Mouse (Mus musculus) liver, embryonic 16.5 days (tissue): ENCODE data around the gene Mmp28. TPM values are rescaled to one million over a fixed set of nuclear protein-coding genes. Genes with fewer than 3 reads are reported as not detected.
A peak's percentile ranks its signal among the peaks of the same experiment; 100 is the strongest.

ENCODE experiments used
- ATAC-seq: fragments of 200-750 bp; cut with Nextera tagmentation; 2 replicates; pipeline ENCODE4 v1.8.0; 2017; ENCODE audit warnings: low read depth, mild to moderate bottlenecking, moderate number of reproducible peaks, moderate library complexity
- H3K27ac ChIP-seq: fragments of 300-500 bp; sonication (generic); 2 replicates; pipeline ENCODE4 v1.5.1; 2014; ENCODE audit warnings: mild to moderate bottlenecking, low read length
- H3K27me3 ChIP-seq: fragments of 300-500 bp; sonication (generic); 2 replicates; pipeline ENCODE4 v1.6.1; 2014; ENCODE audit warnings: low read depth, low read length, mixed read lengths; ENCODE audit not compliant: control insufficient read depth, insufficient read depth
- H3K36me3 ChIP-seq: fragments of 300-500 bp; sonication (generic); 2 replicates; pipeline ENCODE4 v1.6.1; 2014; ENCODE audit warnings: mild to moderate bottlenecking; ENCODE audit not compliant: control insufficient read depth, insufficient read depth
- H3K4me1 ChIP-seq: fragments of 300-500 bp; sonication (generic); 2 replicates; pipeline ENCODE4 v1.6.1; 2014; ENCODE audit warnings: low read depth, low read length, mixed read lengths; ENCODE audit not compliant: control insufficient read depth
- H3K4me2 ChIP-seq: fragments of 300-500 bp; sonication (generic); 2 replicates; pipeline ENCODE4 v1.6.1; 2014; ENCODE audit warnings: low read depth, low read length, mixed read lengths
- H3K4me3 ChIP-seq: fragments of 300-500 bp; sonication (generic); 2 replicates; pipeline ENCODE4 v1.5.1; 2014; ENCODE audit warnings: low read depth, mild to moderate bottlenecking, low read length
- H3K9ac ChIP-seq: fragments of 300-500 bp; sonication (generic); 2 replicates; pipeline ENCODE4 v1.6.1; 2014; ENCODE audit warnings: low read depth, low read length
- H3K9me3 ChIP-seq: fragments of 300-500 bp; sonication (generic); replicated peaks from 2 replicates; pipeline ENCODE4 v1.6.1; 2016; ENCODE audit warnings: low read length; ENCODE audit not compliant: control insufficient read depth
- WGBS: fragments of 180-500 bp; shearing (Covaris S2); extraction: QIAGEN DNeasy Blood & Tissue Kit; methylation state at CpG from one replicate; pipeline ENCODE4 v1.1.7; 2014; ENCODE audit not compliant: insufficient replicate concordance; 5-methylcytosine and 5-hydroxymethylcytosine counted together
- polyA plus RNA-seq: library from polyadenylated mRNA; unstranded; fragments of >200 nt; fragmentation: Nextera tagmentation; extraction: Ambion mirVana; gene quantifications from 2 replicates; pipeline ENCODE4 v1.2.1, GENCODE M21; 2015

The Mmp28 gene
- polyA plus RNA-seq, 1 experiment from 2014 or later: 0.42 TPM

DNA sequence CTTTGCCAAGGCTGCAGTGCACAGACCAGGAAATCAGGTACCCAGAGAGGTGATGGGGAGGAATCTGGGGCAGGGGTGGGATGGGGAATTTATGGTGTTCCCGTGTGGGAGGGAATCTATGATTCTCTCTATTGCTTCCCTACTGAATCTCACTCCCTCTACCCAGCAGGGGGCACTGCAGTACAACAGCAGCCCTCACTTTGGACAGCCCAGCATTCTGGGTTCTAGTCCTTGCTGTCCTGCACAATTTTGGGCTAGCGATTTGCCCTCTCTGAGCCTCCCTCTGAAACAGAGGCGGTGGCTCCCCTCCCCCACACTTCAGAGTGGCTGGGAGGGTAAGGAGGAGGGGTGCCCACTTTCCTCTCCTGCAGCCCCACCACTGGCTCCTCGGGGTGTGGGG lies 42.5 kb downstream of the Mmp28 start:
- no peak for ATAC-seq
- Histone ChIP-seq H3K27me3 (peaks cover 31% of the 10 kb centered on the region), H3K9ac (no peak overlapping the region), H3K36me3 (no peaks in the 10 kb centered on the region), H3K4me3 (no peak overlapping the region), H3K4me1 (no peaks in the 10 kb centered on the region), H3K27ac (no peak overlapping the region), H3K9me3 (no peaks in the 10 kb centered on the region), H3K4me2 (no peak overlapping the region)
- WGBS: 32% methylated on average over 4 of the region's 4 CpGs

DNA sequence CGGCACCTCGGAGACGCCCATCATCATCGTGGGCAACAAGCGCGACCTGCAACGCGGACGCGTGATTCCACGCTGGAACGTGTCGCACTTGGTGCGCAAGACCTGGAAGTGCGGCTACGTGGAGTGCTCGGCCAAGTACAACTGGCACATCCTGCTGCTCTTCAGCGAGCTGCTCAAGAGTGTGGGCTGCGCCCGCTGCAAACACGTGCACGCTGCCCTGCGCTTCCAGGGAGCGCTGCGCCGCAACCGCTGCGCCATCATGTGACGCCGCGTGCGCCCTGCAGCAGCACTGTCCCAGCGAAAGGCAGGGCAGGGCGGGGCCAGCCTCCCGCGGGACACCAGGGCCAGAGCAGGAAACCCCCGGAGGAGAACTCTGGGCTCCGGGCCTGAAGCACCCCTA lies 44.3 kb downstream of the Mmp28 start:
- Histone ChIP-seq H3K27me3 (peaks cover 31% of the 10 kb centered on the region), H3K4me2 (no peak overlapping the region), H3K4me1 (no peaks in the 10 kb centered on the region), H3K36me3 (no peaks in the 10 kb centered on the region), H3K9me3 (no peaks in the 10 kb centered on the region), H3K9ac (no peak overlapping the region), H3K27ac (no peak overlapping the region), H3K4me3 (no peak overlapping the region)
- no peak for ATAC-seq
- WGBS: 8% methylated on average over 38 of the region's 38 CpGs

DNA sequence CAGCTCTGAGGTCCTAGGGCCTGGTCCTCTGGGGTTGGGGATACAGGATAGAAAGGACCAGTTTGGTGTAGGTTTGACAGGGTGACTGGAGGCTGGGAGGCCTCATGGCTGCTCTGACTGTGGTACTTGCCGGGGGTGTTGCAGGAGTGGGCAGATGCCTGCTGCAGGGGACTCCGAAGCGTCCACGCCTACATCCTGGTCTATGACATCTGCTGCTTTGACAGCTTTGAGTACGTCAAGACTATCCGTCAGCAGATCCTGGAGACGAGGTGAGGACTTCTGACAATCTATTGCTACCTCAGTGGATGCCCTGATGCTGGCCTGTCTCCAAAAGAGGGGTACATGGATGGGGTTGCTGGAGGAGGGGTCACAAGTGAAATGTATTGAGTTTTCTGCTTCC lies 45.2 kb downstream of the Mmp28 start:
- H3K4me3 ChIP-seq: no peak overlapping the region
- no peaks in the 10 kb centered on the region for H3K4me1 ChIP-seq
- WGBS: 63% methylated on average over 7 of the region's 7 CpGs

DNA sequence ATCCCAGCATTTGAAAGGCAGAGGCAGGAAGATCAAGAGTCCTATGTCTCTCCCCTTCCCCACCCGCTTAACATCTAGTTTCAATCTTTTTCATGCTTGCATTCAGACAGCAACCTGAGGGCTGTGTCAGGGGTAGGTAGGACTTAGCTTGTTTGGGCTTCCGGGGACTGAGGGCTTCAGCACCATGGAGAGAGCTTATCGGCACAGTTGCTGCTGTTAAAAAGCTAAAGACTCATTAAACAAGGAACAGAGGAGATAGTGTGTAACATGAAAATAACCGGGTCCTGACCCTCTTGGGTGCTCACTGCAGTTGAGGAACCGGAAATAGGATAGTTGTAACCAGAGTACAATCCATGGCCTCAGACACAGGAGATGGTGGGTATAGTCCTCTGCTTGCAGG lies 45.8 kb downstream of the Mmp28 start:
- Histone ChIP-seq H3K4me1 (no peaks in the 10 kb centered on the region), H3K9ac (no peak overlapping the region), H3K27ac (no peak overlapping the region), H3K4me3 (no peak overlapping the region), H3K27me3 (peaks cover 31% of the 10 kb centered on the region), H3K9me3 (no peaks in the 10 kb centered on the region), H3K4me2 (no peak overlapping the region), H3K36me3 (no peaks in the 10 kb centered on the region)
- no peak for ATAC-seq
- 9% methylated on average over 5 of the region's 5 CpGs for WGBS

More for the DNA sequence above, 45.2 kb downstream of the Mmp28 start:
- H3K9ac ChIP-seq: no peak overlapping the region
- no peak overlapping the region for H3K4me2 ChIP-seq
- no peaks in the 10 kb centered on the region for H3K9me3 ChIP-seq
- H3K27me3 ChIP-seq: peaks cover 31% of the 10 kb centered on the region
- no peak for ATAC-seq
- no peaks in the 10 kb centered on the region for H3K36me3 ChIP-seq
- H3K27ac ChIP-seq: no peak overlapping the region

DNA sequence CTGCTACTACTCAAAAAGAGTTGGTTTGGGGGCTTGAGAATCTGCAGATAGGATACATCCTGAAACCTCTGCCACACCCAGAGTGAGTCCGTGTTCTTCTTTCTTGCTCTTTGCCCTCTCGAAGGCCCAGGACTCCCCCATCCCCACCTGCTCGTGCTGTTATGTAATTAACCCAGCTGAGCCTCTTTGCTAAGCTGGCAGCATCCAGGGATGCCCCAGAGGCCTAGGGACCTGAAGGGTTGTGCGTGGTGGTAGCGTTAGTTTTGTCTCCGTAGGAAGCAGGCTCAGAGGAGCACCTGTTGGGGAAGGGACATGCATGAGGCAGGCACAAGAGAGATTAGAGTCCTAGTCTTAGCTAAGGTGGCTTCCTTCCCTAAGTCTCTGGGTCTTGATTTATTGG lies 52.4 kb downstream of the Mmp28 start:
- Histone ChIP-seq H3K27ac (no peak overlapping the region), H3K4me2 (no peak overlapping the region), H3K9ac (no peak overlapping the region), H3K4me3 (no peak overlapping the region), H3K36me3 (no peaks in the 10 kb centered on the region), H3K9me3 (no peaks in the 10 kb centered on the region), H3K4me1 (no peaks in the 10 kb centered on the region), H3K27me3 (peaks cover 40% of the 10 kb centered on the region)
- ATAC-seq: no peak
- 52% methylated on average over 6 of the region's 6 CpGs for WGBS

DNA sequence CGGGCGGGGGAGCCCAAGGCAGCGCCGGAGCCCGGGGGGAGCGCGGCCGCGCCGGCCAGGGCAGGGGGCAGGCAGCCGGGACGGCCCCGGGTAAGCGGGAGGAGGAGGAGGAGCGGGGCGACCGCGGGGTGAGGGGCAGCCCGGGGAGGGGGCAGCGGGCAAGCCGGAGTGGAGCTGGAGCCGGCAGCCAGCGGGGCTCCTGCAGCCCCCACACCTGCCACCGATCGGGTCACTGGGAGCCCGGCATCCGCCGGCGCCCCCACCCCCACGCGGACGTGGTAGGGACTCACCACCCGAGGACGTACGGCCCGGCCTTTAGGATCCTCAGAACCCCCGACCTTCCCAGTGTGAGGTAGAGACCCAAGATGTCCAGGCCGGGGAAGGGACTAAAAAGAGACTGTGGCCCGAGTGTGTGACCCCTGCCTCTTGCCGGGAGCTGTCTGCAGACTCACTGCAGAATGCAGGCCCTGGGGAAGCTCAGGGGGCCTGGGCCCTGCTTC lies 53.0 kb downstream of the Mmp28 start:
- peak overlapping the region; percentile 26; the same call in 1 of the 2 replicates for H3K9ac ChIP-seq
- peak overlapping the region; percentile 57 for H3K4me3 ChIP-seq
- no peaks in the 10 kb centered on the region for H3K9me3 ChIP-seq
- no peak overlapping the region for H3K27ac ChIP-seq
- H3K4me1 ChIP-seq: no peaks in the 10 kb centered on the region
- no peak for ATAC-seq
- H3K36me3 ChIP-seq: no peaks in the 10 kb centered on the region
- peak overlapping the region; percentile 64 for H3K4me2 ChIP-seq
- peaks cover 40% of the 10 kb centered on the region for H3K27me3 ChIP-seq
- 2% methylated on average over 35 of the region's 40 CpGs for WGBS

DNA sequence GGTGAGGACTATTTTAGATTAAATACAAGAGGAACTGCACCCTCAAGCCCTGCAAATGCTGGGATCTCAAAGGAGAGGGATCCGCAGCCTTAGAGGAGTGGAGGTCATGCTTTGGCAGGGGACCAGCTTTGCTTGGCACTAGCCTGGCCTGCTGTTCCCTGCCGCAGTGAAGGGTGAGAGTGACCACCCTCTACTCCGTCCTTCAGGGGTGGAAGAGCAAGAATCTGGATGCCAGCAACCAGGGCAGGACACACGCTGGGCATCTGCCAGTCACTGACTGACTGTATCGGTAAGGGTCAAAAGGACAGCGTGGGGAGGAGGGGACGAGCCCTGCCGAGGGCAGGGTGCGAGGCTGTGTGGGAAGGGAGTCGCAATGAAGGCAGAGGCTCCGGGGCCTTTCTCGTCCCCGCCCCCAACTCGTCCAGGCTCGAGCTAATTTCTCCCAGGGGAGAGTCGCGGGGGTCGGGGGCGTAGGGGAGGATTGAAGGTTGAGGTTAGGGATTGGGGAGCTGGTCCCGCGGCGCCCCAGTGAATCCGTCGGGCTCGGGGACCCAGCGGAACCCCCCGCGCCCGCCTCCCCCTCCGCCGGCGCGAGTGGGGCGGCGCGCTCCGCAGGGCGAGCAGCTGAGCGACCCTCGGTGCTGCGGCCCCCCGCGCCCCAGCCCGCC lies 53.6 kb downstream of the Mmp28 start, which contains the start of gene Rasl10b:
Rasl10b (plus strand) TSS at position 51 of the 668 bp plus-strand sequence.
- Histone ChIP-seq H3K4me1 (no peaks in the 10 kb centered on the region), H3K27ac (no peak within 1 kb of the TSS), H3K9me3 (no peaks in the 10 kb centered on the region), H3K27me3 (peaks cover 40% of the 10 kb centered on the region), H3K4me2 (peak within 1 kb of the TSS; percentile 64), H3K36me3 (no peaks in the 10 kb centered on the region), H3K9ac (peak within 1 kb of the TSS; percentile 26; the same call in 1 of the 2 replicates), H3K4me3 (peak within 1 kb of the TSS; percentile 57)
- 0 out of 2 replicates have a peak, but pooled peaks have one; percentile 43 for ATAC-seq
- WGBS: 2% methylated on average over 26 of the region's 44 CpGs

DNA sequence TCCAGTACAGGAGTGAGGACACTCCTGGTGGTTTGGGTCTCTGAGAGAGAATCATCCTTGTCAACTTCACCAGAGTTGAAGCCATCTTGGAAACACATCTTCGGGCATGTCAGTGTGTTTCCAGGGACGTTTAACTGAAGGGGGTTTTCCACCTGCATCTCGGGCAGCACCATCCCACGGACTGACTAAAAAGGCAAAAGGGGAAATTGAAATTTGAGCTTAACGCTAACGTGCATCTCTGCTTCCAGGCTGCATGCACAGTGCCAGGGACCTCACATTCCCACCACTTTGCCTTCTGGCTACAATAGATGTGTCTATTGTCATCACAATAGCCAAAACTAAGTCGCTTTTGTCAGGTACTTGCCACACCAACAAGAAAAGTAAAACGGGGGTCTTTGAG lies 54.6 kb downstream of the Mmp28 start:
- no peaks in the 10 kb centered on the region for H3K9me3 ChIP-seq
- no peaks in the 10 kb centered on the region for H3K36me3 ChIP-seq
- 20% methylated on average over 8 of the region's 8 CpGs for WGBS
- no peak overlapping the region for H3K9ac ChIP-seq
- H3K27me3 ChIP-seq: peaks cover 40% of the 10 kb centered on the region
- no peaks in the 10 kb centered on the region for H3K4me1 ChIP-seq
- H3K27ac ChIP-seq: no peak overlapping the region
- H3K4me3 ChIP-seq: no peak overlapping the region
- ATAC-seq: no peak
- no peak overlapping the region for H3K4me2 ChIP-seq

DNA sequence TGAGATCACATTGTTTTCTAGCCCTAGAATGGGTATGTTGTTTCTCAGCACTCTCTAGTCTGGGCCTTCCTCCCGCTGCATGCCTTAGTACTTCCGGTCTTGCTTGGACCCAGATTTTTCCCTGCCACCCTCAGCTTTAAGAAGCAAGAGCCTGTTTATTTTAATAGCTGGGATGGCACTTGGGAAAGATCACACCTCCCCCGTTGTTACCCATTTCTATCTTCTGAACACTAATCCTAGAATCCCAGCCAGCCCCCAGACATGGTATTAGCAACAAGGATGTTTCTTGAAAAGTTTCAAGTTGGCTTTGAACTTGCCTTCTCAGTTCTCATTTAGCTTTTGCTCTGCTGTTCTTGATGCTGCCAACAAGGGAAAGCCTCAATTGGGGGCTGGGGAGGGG lies 56.5 kb downstream of the Mmp28 start:
- H3K36me3 ChIP-seq: peaks cover 4% of the 10 kb centered on the region
- WGBS: 53% methylated on average over 3 of the region's 3 CpGs
- ATAC-seq: no peak
- H3K27me3 ChIP-seq: peaks cover 37% of the 10 kb centered on the region
- no peak overlapping the region for H3K4me2 ChIP-seq
- H3K9ac ChIP-seq: no peak overlapping the region
- H3K4me3 ChIP-seq: no peak overlapping the region
- no peaks in the 10 kb centered on the region for H3K4me1 ChIP-seq
- no peaks in the 10 kb centered on the region for H3K9me3 ChIP-seq
- H3K27ac ChIP-seq: no peak overlapping the region
